Mouse (Mus musculus) intestine, embryonic 16.5 days (tissue): ENCODE measurements at regions not wholly inside any gene's neighbourhood (a gene's known extent, or its start where the extent isn't known, plus 50 kb on each side); places are given as distances from the start of the nearest gene placed in this dataset.

Experiments
- ATAC-seq: fragments of 200-750 bp; cut with Nextera tagmentation; 2 replicates; pipeline ENCODE4 v1.8.0; 2017; ENCODE audit warnings: moderate TSS enrichment, moderate library complexity
- H3K27ac ChIP-seq: fragments of 300-500 bp; sonication (generic); 2 replicates; pipeline ENCODE4 v1.5.1; 2014; ENCODE audit warnings: mild to moderate bottlenecking, low read length
- H3K27me3 ChIP-seq: fragments of 300-500 bp; sonication (generic); replicated peaks from 2 replicates; pipeline ENCODE4 v1.6.1; 2014; ENCODE audit warnings: low read length, control low read depth, mixed read lengths; ENCODE audit not compliant: control insufficient read depth, insufficient read depth
- H3K36me3 ChIP-seq: fragments of 300-500 bp; sonication (generic); 2 replicates; pipeline ENCODE4 v1.6.1; 2014; ENCODE audit warnings: low read length, control low read depth; ENCODE audit not compliant: control insufficient read depth, insufficient read depth
- H3K4me1 ChIP-seq: fragments of 300-500 bp; sonication (generic); 2 replicates; pipeline ENCODE4 v1.6.1; 2014; ENCODE audit warnings: low read length, control low read depth, mixed read lengths; ENCODE audit not compliant: control insufficient read depth, insufficient read depth
- H3K4me2 ChIP-seq: fragments of 300-500 bp; sonication (generic); 2 replicates; pipeline ENCODE4 v1.6.1; 2014; ENCODE audit warnings: low read depth, low read length, control low read depth
- H3K4me3 ChIP-seq: fragments of 300-500 bp; sonication (generic); 2 replicates; pipeline ENCODE4 v1.5.1; 2014; ENCODE audit warnings: mild to moderate bottlenecking, low read length
- H3K9ac ChIP-seq: fragments of 300-500 bp; sonication (generic); 2 replicates; pipeline ENCODE4 v1.6.1; 2014; ENCODE audit warnings: low read depth, low read length
- H3K9me3 ChIP-seq: fragments of 300-500 bp; sonication (generic); 2 replicates; pipeline ENCODE4 v1.6.1; 2016; ENCODE audit warnings: low read length, control low read depth; ENCODE audit not compliant: control insufficient read depth
- WGBS: fragments of 180-500 bp; shearing (Covaris S2); extraction: QIAGEN DNeasy Blood & Tissue Kit; methylation state at CpG from one replicate; pipeline ENCODE4 v1.1.7; 2014; 5-methylcytosine and 5-hydroxymethylcytosine counted together

- H3K36me3 ChIP-seq = no peaks in the 10 kb centered on the region
- 49% methylated on average over 5 of the region's 5 CpGs for WGBS
- H3K4me2 ChIP-seq = no peak overlapping the region
- ATAC-seq = no peak
- H3K27me3 ChIP-seq = no peaks in the 10 kb centered on the region
- no peak overlapping the region for H3K27ac ChIP-seq
- H3K9me3 ChIP-seq = no peaks in the 10 kb centered on the region
- no peaks in the 10 kb centered on the region for H3K4me1 ChIP-seq
- no peak overlapping the region for H3K9ac ChIP-seq
- H3K4me3 ChIP-seq = no peak overlapping the region
Observed at GRCm38 (mm10) chr5:132633198-132633884, 90.2 kb upstream of the Auts2 start.

GRCm38 (mm10) chr5:132621751-132622150 is 78.6 kb upstream of the Auts2 start:
- no peak overlapping the region for H3K4me3 ChIP-seq
- no peaks in the 10 kb centered on the region for H3K27me3 ChIP-seq
- no peaks in the 10 kb centered on the region for H3K36me3 ChIP-seq
- no peaks in the 10 kb centered on the region for H3K9me3 ChIP-seq
- H3K4me1 ChIP-seq = no peaks in the 10 kb centered on the region
- no peak overlapping the region for H3K9ac ChIP-seq
- no peak for ATAC-seq
- no peak overlapping the region for H3K4me2 ChIP-seq
- 74% methylated on average over 7 of the region's 7 CpGs for WGBS
- H3K27ac ChIP-seq = no peak overlapping the region

GRCm38 (mm10) chr5:132617241-132617640 is 74.1 kb upstream of the Auts2 start:
- H3K4me1 ChIP-seq = no peaks in the 10 kb centered on the region
- no peaks in the 10 kb centered on the region for H3K9me3 ChIP-seq
- H3K4me2 ChIP-seq = no peak overlapping the region
- H3K27ac ChIP-seq = no peak overlapping the region
- ATAC-seq = no peak
- no peak overlapping the region for H3K9ac ChIP-seq
- no peak overlapping the region for H3K4me3 ChIP-seq
- no peaks in the 10 kb centered on the region for H3K36me3 ChIP-seq
- 68% methylated on average over 3 of the region's 3 CpGs for WGBS
- H3K27me3 ChIP-seq = no peaks in the 10 kb centered on the region

GRCm38 (mm10) chr5:132609251-132609650 is 66.1 kb upstream of the Auts2 start:
- Histone ChIP-seq H3K27ac (no peak overlapping the region), H3K36me3 (no peaks in the 10 kb centered on the region), H3K27me3 (0 out of 2 replicates have a peak, but pooled peaks cover 2% of the 10 kb centered on the region), H3K9ac (no peak overlapping the region), H3K9me3 (no peaks in the 10 kb centered on the region), H3K4me2 (no peak overlapping the region), H3K4me3 (no peak overlapping the region), H3K4me1 (no peaks in the 10 kb centered on the region)
- no peak for ATAC-seq
- WGBS = 45% methylated on average over 4 of the region's 4 CpGs

GRCm38 (mm10) chr5:132606216-132606615 is 63.1 kb upstream of the Auts2 start:
- Histone ChIP-seq H3K9me3 (no peaks in the 10 kb centered on the region), H3K4me2 (no peak overlapping the region), H3K27me3 (no peaks in the 10 kb centered on the region), H3K9ac (no peak overlapping the region), H3K36me3 (no peaks in the 10 kb centered on the region), H3K27ac (no peak overlapping the region), H3K4me3 (no peak overlapping the region), H3K4me1 (no peaks in the 10 kb centered on the region)
- 70% methylated on average over 6 of the region's 6 CpGs for WGBS
- ATAC-seq = no peak

GRCm38 (mm10) chr5:132594796-132595195 is 51.7 kb upstream of the Auts2 start:
- no peaks in the 10 kb centered on the region for H3K9me3 ChIP-seq
- no peak overlapping the region for H3K4me3 ChIP-seq
- 62% methylated on average over 6 of the region's 6 CpGs for WGBS
- no peaks in the 10 kb centered on the region for H3K27me3 ChIP-seq
- H3K9ac ChIP-seq = no peak overlapping the region
- ATAC-seq = peak; percentile 81
- H3K36me3 ChIP-seq = no peaks in the 10 kb centered on the region
- no peak overlapping the region for H3K4me2 ChIP-seq
- H3K4me1 ChIP-seq = no peaks in the 10 kb centered on the region
- H3K27ac ChIP-seq = no peak overlapping the region
